Mouse (Mus musculus): ENCODE measurements at regions not wholly inside any gene's neighbourhood (a gene's known extent, or its start where the extent isn't known, plus 50 kb on each side); places are given as distances from the start of the nearest gene placed in this dataset.
"Not testable (repeated sequence)": the region's sequence is repeated elsewhere in the genome, so short reads cannot be mapped to it uniquely, and the experiment has no call there.

DNA sequence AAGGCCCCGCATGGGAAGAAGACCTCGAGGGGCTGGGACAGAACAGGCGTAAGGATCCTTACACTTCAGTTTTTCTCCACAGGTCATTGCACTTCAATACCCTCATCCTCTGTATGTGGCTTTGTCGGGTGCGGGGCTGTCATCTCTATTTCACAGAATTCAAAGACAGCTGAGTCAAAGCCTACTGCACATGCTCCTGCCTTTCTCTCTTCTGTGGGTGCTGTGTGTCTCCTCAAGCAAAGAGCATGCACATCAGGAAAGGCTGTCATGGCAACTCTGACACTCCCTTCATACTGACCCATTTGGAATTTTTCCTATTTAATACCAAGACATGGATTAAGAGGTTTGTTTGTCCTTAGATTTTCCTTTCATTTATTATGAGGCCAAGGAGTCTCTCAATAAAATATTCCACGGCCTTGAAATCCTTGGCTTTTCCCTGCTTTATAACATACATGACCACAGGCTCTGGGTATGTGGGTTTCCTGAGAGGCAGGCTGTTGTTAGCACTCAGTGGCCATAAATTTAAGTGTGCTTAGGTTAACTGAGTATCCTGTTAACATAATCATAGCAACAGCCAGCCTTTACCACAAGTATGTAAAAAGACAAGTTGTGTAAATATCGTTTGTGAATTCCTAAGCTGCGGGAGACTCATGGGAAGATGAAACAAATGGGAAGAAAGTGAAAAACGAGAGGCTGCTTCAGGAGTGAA is 574.5 kb downstream of the Dcdc2c start:
- no peak for DNase-seq (ENCODE audit: low spot score)

DNA sequence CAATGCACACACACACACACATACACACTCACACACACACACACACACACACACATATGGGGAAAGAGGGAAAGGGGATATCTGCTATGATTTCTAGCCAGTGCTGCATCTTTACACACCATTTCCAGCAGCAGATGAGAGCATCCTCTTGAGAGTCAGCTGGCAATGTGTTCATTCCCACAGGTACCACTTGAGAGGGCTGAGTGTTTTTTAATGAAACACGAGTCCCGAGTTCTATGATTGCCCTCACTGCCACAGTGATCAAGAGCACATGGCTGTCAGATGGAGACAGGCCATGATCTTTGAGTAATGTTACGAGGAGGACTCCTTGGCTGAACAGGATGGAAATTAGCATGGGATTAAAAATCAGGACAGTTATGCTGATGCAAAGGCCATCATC is 589.3 kb downstream of the Dcdc2c start:
- DNase-seq (ENCODE audit: low spot score): no peak

DNA sequence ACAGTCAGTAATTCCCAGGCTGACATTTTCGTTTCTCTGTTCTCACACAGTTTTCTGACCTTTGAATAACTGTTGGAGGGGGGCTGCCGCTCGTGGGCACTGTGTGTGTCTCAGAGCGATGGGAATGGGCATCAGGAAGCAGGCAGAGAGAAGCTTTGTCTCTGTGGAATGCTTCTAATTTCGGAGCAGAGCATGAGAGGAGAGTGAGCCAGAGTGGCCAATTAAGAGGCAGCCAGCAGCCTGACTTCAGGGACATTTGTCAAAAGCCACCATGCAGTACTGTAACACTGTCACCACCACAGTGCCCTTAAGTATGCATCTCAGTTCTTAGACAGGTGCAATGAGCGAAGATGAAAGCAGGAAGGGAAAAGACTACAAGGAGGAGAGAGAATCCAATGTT is 592.1 kb downstream of the Dcdc2c start:
- DNase-seq (ENCODE audit: low spot score): no peak

- no peak for DNase-seq (ENCODE audit: low spot score)
These were observed 604.6 kb downstream of the Dcdc2c start for GRCm38 (mm10) chr12:27947646-27948045.

- no peak for DNase-seq (ENCODE audit: low spot score)
These were observed 604.6 kb upstream of the Sox11 start for GRCm38 (mm10) chr12:27946866-27947459.

GRCm38 (mm10) chr12:27945411-27945810 is 603.0 kb upstream of the Sox11 start:
- DNase-seq (ENCODE audit: low spot score): no peak

GRCm38 (mm10) chr12:27941053-27941452 is 598.7 kb upstream of the Sox11 start:
- no peak for DNase-seq (ENCODE audit: low spot score)

- no peak for DNase-seq (ENCODE audit: low spot score)
These were observed 590.2 kb upstream of the Sox11 start for GRCm38 (mm10) chr12:27932382-27933140.

DNA sequence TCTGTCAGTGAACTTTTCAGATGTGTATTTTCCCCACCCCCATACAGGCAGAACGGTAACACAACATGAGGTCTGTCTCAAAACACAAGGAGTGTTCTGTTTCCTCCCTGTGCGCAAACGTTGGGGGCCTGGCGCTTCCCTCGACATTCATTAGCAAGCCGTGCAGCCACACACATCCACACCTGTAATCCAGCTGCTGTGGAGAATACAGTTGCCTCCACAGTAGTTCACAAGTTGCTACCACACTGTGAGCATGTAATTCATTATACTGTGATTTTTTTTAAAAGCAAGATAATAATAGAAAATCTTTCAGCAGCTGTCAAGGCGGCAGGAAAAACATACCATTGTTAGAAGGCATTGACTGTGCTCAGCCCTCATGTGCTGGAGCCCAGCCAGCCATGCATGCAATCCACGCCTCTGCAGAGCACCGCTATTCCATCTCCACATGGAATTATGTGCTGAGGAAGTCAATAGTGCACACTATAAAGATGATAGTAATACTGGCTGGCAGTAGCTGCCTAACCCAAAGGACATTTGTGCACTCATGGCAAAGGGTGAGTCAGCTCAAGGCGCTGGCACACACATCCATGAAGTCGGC is 586.1 kb upstream of the Sox11 start:
- no peak for DNase-seq (ENCODE audit: low spot score)

DNA sequence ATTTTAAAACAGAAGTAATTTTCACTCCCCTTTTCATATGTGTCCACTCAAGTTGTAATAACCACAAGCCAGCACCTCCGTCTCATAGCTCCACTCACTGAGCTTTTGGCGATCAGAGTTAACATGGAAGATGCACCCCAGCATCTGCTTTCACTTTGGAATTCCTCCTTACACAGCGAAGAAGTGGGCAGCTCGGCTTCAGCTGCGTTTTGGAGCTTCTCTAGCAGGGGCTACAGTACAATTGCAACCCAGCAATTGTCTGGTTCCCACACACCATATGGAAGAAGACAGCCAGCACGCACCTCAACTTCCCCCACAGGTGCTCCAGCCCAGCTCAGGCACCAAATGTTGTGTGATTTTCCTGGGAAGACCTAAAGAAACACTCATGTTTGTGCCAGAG is 584.4 kb upstream of the Sox11 start:
- DNase-seq (ENCODE audit: low spot score): no peak

DNA sequence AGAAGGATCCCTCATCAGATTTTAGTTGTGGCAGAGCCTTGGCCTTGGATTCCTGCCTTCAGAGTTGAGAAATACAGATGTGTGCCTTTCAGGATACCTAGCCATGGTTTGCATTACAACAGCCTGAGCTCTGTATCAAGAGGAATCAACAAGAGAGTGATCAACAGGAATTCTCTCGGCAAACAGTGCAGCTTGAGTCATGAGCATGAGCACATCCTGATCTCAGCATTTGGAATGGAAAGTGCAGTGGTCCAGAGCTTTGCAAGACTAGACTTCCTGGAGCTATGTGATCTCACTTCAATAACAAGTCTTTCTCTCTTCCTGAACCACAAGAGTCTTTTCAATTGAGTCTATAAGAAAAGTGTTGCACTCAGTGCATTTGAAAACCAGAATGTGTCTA is 578.2 kb upstream of the Sox11 start:
- no peak for DNase-seq (ENCODE audit: low spot score)

DNA sequence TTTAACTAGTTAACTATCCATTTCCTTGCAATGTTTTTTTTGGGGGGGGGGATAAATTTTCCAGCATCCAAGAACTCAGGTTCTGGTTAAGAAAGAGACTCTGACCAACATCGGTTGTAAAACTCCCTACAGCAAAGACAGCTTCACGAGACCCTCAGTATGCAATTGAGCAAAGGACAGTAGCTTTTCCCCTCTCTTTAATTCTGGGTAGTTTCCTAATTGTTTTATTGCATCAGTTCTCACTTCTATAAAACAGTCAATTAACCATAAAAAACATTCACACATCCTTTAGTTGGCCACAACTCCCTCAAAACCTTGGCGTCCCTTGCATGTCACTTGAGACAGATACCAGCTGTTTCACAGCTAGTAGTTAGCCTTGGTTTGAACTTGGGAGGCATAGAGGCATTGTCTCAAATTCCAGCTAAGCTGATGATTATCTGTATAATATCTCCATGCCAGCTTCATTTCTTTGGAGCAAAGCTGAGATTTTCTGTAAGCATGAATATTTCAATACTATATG is 574.1 kb upstream of the Sox11 start:
- DNase-seq (ENCODE audit: low spot score): no peak

DNA sequence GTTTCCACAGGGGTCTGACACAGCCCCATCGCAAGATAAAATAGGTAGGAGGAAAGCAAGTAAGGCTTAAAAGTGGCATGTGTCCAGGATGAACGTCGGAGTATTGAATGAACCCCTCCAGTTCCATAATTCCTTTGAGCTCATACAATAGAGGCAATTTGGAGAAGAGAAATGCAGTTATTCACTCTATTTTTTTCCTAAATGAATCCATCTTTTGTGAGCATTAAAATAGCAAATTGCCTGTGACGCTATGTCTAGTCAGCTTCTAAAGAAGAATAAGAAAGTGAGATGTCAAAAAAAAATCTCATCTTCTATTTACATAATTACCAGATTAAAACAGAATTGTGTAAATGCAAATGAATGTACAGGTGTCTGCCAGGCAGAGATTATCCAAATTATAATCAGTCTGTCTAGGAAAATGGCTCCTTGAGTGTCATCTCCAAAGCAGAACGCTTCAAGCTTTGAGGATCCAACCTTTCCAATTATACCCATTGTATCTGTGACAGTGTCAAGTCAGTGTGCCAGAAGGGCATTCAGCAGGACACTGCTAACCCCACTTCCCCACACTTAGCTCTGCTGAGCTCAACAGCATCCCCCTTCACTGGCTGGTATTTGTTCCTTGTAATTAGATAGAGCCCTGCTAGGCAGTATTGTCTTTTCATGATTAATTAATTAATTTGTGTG is 567.2 kb upstream of the Sox11 start:
- no peak for DNase-seq (ENCODE audit: low spot score)

DNA sequence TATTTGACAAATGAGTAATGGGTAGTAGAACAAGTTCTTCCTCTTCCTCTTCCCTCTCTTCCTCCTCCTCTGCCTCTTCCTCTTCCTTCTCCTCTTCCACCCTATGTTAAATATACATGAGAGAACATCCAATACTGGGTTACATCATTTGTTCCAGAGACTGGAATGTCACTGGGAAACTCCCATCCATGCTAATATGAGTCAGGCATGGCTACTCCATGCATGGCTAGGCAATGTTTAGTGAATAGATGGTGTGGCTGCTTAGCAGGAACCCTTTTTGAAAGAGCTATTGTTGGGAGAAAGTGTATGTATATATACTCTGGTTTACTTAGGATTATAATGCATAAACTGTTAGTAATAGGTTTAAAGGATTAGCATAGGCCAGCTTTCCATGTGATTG is 554.3 kb upstream of the Sox11 start:
- not testable (repeated sequence) for DNase-seq (ENCODE audit: low spot score)

DNA sequence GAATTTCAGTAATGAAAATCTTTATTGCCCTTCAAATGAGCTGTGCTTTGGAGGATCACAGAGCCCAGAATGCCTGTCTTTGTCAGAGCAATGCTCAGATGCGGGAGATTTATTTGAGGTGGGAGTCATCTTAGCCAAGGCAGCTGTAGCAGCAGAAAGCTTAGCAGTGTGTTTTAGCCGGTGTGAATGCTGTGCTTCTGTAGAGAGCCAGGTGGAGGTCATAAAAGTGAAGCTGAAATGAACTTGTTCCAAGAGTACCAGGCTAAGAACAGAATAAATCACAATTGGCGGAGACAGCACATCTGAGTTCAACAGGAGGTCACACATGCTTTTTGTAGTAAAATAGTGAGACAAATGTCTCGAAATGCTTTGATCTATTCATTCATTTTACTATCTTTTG is 539.3 kb upstream of the Sox11 start:
- no peak for DNase-seq (ENCODE audit: low spot score)

- DNase-seq (ENCODE audit: low spot score): no peak
These were observed 524.0 kb upstream of the Sox11 start for GRCm38 (mm10) chr12:27866421-27866820.

- DNase-seq (ENCODE audit: low spot score): no peak
These were observed 507.2 kb upstream of the Sox11 start for GRCm38 (mm10) chr12:27849537-27849936.

- DNase-seq (ENCODE audit: low spot score): no peak
These were observed 506.7 kb upstream of the Sox11 start for GRCm38 (mm10) chr12:27849099-27849498.

- no peak for DNase-seq (ENCODE audit: low spot score)
These were observed 505.8 kb upstream of the Sox11 start for GRCm38 (mm10) chr12:27848141-27848540.

DNA sequence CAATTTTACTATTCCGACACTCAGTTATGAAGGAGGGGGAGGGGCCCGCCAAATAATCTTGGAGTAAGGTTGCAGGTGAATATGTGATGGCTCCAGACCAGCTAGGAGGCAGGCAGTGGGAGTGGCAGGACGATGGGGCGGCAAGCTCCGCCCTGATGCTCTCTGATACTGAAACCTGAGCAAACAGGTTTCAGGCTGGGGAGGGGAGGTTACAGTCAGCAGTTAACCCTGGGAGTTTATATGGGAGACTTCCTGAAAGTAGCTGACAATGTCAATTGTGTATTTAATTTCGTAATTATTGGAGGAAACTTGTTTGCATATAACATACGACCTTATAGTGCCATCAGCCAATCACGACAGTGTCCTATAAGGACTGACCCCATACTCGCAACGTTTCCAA is 505.0 kb upstream of the Sox11 start:
- DNase-seq (ENCODE audit: low spot score): no peak

DNA sequence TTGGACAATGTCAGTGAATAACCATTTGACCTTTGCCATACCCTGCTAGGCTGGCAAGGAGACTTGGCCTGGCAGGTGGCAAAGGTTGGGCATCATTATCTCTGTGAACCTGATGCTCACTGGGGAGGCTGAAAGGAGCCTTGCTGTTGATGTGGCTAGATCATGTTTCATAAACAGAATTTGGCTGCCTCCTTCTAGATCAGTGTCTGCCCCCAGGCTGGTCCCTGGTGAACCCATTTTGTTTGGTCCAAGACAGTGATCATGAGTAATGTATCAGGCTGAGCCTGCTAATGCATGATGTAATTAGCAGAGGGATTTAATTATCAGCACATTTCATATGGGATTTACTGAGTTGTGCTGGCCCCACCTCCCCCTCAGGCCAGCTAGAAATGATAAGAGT is 502.6 kb upstream of the Sox11 start:
- no peak for DNase-seq (ENCODE audit: low spot score)

GRCm38 (mm10) chr12:27838955-27839354 is 496.6 kb upstream of the Sox11 start:
- DNase-seq (ENCODE audit: low spot score): no peak
